Mouse (Mus musculus) gastrocnemius, adult 8-10 months (tissue): ENCODE data around the gene Pde4d. TPM values are rescaled to one million over a fixed set of nuclear protein-coding genes. Genes with fewer than 3 reads are reported as not detected.

Source experiments
- DNase-seq, 2 experiments: peaks; one replicate each; pipeline ENCODE4 v3.0.0; 2022; ENCODE audit warnings: low spot score in 2 of 2
- total RNA-seq, 4 experiments: library from RNA; stranded (reverse); gene quantifications; 2 replicates each; pipeline ENCODE4 v1.2.4; 2022

Pde4d gene
- total RNA-seq, 4 experiments from 2014 or later, result 257 to 339 (median 308) TPM

DNA sequence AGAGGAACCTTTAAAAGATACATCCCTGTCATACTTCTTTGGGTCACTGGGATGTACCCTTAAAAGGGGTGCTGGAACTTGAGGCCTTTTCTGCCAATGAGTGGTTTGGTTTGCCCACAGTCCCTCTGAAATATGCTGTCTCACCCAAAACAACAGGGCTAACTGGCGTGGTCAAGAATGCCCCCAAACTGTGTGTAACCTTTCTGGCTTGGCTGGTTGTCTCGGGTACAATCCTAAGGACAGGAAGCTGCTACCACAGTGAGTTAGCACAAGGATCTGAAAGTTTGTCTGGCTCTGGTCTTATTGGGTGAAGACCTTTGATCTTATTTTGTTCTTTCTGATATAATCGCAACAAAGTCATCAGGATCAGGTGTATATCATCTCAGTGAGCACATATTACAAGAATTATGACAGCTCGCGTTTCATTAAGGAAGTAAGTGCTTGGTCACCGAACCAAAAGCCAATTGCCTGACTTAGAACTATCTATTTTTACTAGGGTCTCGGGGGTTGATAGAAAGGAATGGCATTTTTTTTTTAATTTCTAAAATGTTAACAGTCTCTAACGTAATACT is 1165.6 kb downstream of the Pde4d start:
- no peak for DNase-seq

GRCm38 (mm10) chr13:109615785-109616281 is 1166.1 kb downstream of the Pde4d start:
- no peak for DNase-seq

- no peak for DNase-seq
Observed at GRCm38 (mm10) chr13:109619158-109619657, 1169.5 kb downstream of the Pde4d start.

DNA sequence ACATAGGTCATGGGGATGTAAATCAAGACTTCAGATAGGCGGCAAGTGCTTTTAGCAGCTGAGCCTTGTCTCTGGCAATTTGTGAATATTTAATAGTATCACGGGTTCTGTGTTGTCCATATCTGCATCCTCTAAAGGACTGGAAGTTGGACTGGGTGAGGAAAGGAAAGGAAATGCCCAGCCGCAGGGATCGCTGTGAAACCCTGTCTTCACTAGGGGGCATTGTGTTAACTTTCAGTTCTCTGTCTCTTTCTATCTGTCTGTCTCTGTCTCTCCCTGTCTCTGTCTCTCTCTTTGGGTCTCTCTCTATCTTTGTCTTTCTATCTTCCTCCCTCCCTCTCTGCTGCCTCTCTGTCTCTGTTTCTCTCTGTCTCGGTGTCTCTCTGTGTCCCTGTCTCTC is 1172.5 kb downstream of the Pde4d start:
- DNase-seq, result no peak

GRCm38 (mm10) chr13:109623201-109623600 is 1173.5 kb downstream of the Pde4d start:
- DNase-seq, result no peak

- DNase-seq, result no peak
Observed at GRCm38 (mm10) chr13:109624772-109625349, 1175.1 kb downstream of the Pde4d start.

- no peak for DNase-seq
Observed at GRCm38 (mm10) chr13:109625466-109626129, 1175.8 kb downstream of the Pde4d start.

- no peak for DNase-seq
Observed at GRCm38 (mm10) chr13:109627265-109627664, 1177.5 kb downstream of the Pde4d start.

- no peak for DNase-seq
Observed at GRCm38 (mm10) chr13:109628606-109629005, 1178.9 kb downstream of the Pde4d start.

- no peak for DNase-seq
Observed at GRCm38 (mm10) chr13:109629216-109629615, 1179.5 kb downstream of the Pde4d start.

- no peak for DNase-seq
Observed at GRCm38 (mm10) chr13:109631399-109632026, 1181.8 kb downstream of the Pde4d start.

GRCm38 (mm10) chr13:109632387-109633036 is 1182.8 kb downstream of the Pde4d start:
- DNase-seq, result peak; percentile 35 to 59

- DNase-seq, result no peak
Observed at GRCm38 (mm10) chr13:109633037-109633418, 1183.3 kb downstream of the Pde4d start.

- no peak for DNase-seq
Observed at GRCm38 (mm10) chr13:109635901-109636520, 1186.3 kb downstream of the Pde4d start.

GRCm38 (mm10) chr13:109638273-109638672 is 1188.5 kb downstream of the Pde4d start:
- no peak for DNase-seq

DNA sequence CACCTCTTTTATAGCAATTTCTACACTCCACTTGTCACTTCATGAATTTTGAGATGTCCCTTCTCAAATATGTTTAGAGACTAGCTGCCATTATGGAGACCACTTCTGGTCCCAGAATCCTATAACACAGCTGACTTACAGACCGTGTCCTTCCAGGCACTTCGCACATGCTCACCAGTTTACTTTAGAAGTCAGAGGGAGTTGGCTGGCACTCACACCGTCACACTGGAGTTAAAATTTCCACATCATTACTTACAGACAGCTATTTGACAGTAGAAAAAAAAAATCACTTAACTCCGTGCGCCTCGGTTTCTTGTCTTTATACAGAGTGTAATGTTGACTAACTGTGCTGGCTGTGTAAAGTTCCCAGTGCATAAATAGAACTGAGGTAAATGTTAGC is 1189.5 kb downstream of the Pde4d start:
- DNase-seq, result no peak

- DNase-seq, result no peak
Observed at GRCm38 (mm10) chr13:109641562-109641961, 1191.8 kb downstream of the Pde4d start.

DNA sequence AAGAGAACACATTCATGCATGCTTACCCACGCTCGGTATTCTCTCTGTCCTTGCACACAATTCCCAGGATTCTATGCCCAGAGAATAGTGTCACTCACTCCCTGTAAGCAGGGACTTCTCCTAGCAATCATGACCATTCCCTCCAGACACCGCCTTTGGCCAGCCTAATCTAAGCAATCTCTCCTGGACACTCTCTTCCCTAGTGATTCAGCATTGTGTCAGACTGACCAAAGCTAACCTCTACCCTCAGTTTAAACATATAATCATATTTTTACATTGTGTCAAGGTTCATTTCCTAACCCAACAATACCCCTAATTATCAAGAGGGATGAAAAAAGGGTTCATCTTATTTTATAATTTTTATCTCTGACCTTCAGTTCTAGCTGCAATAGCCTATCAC is 1193.7 kb downstream of the Pde4d start:
- no peak for DNase-seq

DNA sequence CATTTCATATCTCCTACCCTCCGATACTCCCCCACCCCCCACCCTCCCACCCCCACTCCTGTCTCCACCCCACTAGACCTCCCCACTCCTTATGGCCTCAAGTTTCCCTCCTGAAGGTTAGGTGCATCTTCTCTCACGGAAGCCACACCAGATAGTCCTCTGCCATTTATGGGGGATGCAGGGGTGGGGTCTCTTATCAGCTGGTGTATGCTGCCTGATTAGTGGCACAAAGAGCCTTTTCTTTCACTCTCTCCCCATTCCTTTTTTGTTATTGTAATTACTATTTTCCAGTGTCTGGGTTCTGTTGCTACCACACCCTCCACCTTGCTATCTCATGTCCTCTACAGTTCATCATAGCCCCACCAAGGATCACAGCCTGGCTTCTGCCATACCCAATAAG is 1194.3 kb downstream of the Pde4d start:
- no peak for DNase-seq

DNA sequence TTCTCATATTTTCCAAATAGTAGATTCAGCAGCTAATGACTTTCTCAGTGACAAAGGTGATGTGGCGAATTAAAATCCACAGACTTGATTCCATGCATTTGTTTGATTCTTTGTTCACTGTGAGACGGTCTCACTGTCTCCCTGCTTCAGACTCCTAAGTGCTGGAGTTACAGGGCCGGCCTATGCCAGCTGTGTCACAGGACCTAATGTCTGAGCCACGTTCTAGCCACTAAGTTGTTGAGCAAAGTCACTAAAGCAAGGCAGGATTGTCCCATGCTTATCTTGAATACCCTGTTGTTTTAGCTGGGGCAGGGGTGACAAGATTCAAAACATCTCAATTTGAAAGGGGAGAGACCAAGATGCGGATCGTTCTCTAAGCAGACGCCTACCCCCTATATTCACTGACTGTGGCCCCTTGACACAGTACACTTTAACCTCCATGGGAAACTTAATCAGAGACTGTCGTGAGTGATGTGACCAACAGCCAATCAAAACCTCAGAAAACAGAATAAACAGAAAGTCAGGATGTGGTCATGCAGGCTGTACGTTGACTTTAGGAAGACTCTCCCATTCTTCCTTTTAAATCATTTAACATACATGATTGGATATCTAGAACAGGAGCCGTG is 1195.6 kb downstream of the Pde4d start:
- no peak for DNase-seq

DNA sequence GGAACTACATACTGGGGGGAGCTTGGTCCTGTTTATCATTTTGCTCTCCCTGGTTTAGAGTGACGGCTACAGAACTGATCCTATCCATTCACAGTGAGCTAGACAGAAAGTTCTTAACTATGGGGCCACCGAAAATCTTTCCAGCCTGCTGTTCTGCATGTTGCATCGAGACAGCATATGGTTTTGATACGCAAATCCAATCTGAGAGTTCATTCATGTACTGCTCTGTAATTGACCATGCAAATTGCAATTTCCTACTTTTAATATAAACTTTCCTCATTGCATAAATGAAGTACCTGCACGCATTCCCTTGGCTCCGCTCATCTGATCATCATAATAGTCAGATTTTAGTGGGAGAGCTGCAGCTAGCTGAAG is 1196.1 kb downstream of the Pde4d start:
- no peak for DNase-seq
